Mouse (Mus musculus): Measurements from ENCODE around the gene Prkcb. TPM values are rescaled to one million over a fixed set of nuclear protein-coding genes. Genes with fewer than 3 reads are reported as not detected.
A peak's percentile ranks its signal among the peaks of the same experiment; 100 is the strongest.

Gene Prkcb
- polyA plus RNA-seq, 1 experiment from 2014 or later: 32.5 TPM

DNA sequence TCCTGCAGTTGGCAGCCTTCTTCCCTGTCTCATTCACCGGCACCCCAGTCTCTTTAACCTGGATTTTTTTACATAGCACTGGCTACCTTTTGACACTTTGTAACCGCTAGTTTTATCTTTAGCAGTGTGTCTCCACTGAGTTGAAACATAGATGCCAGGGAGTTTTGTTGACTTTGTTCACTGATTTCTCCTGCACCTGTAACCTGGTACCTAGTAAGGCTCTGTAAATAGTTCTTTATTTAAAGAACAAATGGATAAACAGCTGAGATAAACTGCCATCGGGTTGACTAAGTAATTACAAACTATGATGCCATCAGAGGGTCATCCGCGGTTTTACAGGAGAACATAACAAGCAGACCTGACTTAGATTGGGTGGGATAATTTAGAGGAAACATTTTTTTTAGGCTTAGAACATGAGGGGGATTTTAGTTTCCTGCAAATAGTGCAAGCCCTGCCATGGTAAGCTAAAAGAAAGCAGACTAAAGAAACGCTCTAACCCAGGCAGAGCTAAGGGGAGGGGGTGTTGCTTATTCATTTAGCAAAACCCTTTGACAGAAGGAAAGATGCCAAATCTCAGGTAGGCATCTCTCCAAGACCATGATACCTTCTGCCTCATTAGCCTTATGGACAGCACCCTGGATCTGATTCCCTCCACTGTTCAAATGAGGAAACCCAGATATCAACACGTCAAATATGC lies 291.1 kb downstream of the Prkcb start:
- 89% methylated on average over 7 of the region's 7 CpGs for WGBS
- no peak overlapping the region for H3K9ac ChIP-seq
- no peaks in the 10 kb centered on the region for H3K9me3 ChIP-seq (replicated peaks)
- H3K27ac ChIP-seq: no peak overlapping the region
- ATAC-seq (ENCODE audit: low FRiP score): no peak
- H3K4me3 ChIP-seq: no peak overlapping the region
- no peaks in the 10 kb centered on the region for H3K27me3 ChIP-seq
- H3K4me2 ChIP-seq (replicated peaks): no peak overlapping the region
- no peaks in the 10 kb centered on the region for H3K4me1 ChIP-seq
- no peaks in the 10 kb centered on the region for H3K36me3 ChIP-seq

- ATAC-seq (ENCODE audit: low FRiP score): no peak
- Histone ChIP-seq H3K27ac (no peak overlapping the region), H3K9ac (no peak overlapping the region), H3K4me2 (replicated peaks) (no peak overlapping the region), H3K36me3 (no peaks in the 10 kb centered on the region), H3K9me3 (replicated peaks) (no peaks in the 10 kb centered on the region), H3K27me3 (no peaks in the 10 kb centered on the region), H3K4me3 (no peak overlapping the region), H3K4me1 (no peaks in the 10 kb centered on the region)
- WGBS: 100% methylated on average over 1 of the region's 1 CpGs
Measured at GRCm38 (mm10) chr7:122580158-122580475, 291.6 kb downstream of the Prkcb start.

- no peak for ATAC-seq (ENCODE audit: low FRiP score)
- Histone ChIP-seq H3K4me3 (no peak overlapping the region), H3K27ac (no peak overlapping the region), H3K4me1 (no peaks in the 10 kb centered on the region), H3K36me3 (no peaks in the 10 kb centered on the region), H3K27me3 (no peaks in the 10 kb centered on the region), H3K9me3 (replicated peaks) (no peaks in the 10 kb centered on the region), H3K9ac (no peak overlapping the region), H3K4me2 (replicated peaks) (no peak overlapping the region)
- WGBS: 85% methylated on average over 14 of the region's 14 CpGs
Measured at GRCm38 (mm10) chr7:122584421-122585151, 296.0 kb downstream of the Prkcb start.

GRCm38 (mm10) chr7:122595897-122596296 lies 307.3 kb downstream of the Prkcb start:
- H3K9me3 ChIP-seq (replicated peaks): no peaks in the 10 kb centered on the region
- no peak overlapping the region for H3K4me3 ChIP-seq
- no peak overlapping the region for H3K27ac ChIP-seq
- no peak for ATAC-seq (ENCODE audit: low FRiP score)
- no peaks in the 10 kb centered on the region for H3K27me3 ChIP-seq
- no peak overlapping the region for H3K4me2 ChIP-seq (replicated peaks)
- no peaks in the 10 kb centered on the region for H3K36me3 ChIP-seq
- 84% methylated on average over 10 of the region's 10 CpGs for WGBS
- no peak overlapping the region for H3K9ac ChIP-seq
- H3K4me1 ChIP-seq: peaks cover 9% of the 10 kb centered on the region

DNA sequence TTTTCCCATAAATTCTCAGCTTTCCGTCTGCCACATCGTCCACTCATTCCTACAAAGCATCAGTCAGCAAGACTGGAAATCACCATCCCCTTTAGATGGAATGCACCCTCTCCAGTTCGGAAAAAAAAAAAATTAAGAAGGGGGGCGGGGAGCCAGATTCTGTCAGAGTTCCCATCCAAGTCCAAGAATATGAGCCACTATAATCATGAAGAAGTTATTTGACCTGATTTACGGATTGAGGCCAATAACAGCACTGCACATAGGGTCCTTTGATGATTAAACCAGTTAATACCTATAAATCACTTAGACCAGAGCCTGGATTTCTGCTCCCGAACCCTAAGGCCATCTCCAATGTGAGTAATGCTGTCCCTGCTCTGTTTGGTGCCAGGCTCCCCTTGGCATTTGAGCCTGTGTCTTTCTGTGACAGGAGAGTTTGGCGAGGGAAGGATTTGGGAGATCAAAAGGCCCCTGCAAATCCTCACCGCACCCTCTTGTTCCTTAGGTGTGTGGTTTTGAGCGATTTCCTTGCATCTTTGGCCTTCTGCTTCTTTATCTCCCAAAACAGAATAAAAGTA lies 308.1 kb downstream of the Prkcb start:
- no peak overlapping the region for H3K9ac ChIP-seq
- no peak overlapping the region for H3K4me3 ChIP-seq
- no peaks in the 10 kb centered on the region for H3K36me3 ChIP-seq
- H3K27ac ChIP-seq: no peak overlapping the region
- no peak overlapping the region for H3K4me2 ChIP-seq (replicated peaks)
- peaks cover 13% of the 10 kb centered on the region for H3K4me1 ChIP-seq
- 84% methylated on average over 9 of the region's 9 CpGs for WGBS
- H3K27me3 ChIP-seq: no peaks in the 10 kb centered on the region
- no peak for ATAC-seq (ENCODE audit: low FRiP score)
- no peaks in the 10 kb centered on the region for H3K9me3 ChIP-seq (replicated peaks)

DNA sequence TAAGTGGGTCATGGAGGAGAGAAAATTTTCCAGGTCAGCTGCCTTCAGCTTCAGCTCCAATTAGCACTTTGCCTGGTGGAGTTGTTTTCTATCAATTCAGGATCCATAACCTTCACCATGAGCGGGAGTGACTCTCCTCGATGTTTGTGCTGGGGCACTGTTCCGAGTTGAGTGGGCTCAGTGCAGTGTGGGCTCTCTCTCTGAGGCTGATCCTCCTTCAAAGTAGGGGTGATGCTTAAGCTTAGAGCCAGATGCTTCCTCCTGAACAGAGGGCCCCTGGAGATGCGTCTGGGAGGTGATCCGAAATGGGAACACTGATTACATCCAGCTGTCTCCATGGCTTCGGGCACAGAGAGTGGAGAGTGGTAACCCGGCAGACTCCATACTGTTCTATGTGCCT lies 308.8 kb downstream of the Prkcb start:
- Histone ChIP-seq H3K9ac (no peak overlapping the region), H3K9me3 (replicated peaks) (no peaks in the 10 kb centered on the region), H3K27ac (no peak overlapping the region), H3K27me3 (no peaks in the 10 kb centered on the region), H3K36me3 (no peaks in the 10 kb centered on the region), H3K4me2 (replicated peaks) (no peak overlapping the region), H3K4me3 (no peak overlapping the region), H3K4me1 (peaks cover 13% of the 10 kb centered on the region)
- ATAC-seq (ENCODE audit: low FRiP score): no peak
- WGBS: 67% methylated on average over 7 of the region's 7 CpGs

DNA sequence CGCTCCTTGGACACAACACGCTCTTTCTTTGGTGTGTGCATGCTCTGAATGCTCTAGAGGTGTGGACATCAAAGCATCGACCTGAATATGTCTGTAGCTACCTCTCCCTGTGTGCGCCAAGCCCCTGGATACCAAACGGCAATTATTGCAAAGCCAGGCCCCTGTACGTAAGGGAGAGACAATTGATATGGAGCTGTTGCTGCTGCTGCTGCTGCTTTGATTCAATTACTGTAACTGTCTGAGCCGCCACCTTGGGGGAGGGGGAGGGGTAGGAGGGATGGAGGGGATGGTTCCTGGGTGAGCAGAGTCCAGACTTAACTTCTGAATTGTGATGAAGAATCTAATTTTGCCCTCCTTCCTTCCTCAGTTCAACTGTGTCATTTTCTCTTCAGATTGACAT lies 312.3 kb downstream of the Prkcb start:
- H3K9me3 ChIP-seq (replicated peaks): no peaks in the 10 kb centered on the region
- H3K27ac ChIP-seq: 0 out of 2 replicates have a peak overlapping the region, but pooled peaks have one; percentile 30
- ATAC-seq (ENCODE audit: low FRiP score): no peak
- peaks cover 11% of the 10 kb centered on the region for H3K4me1 ChIP-seq
- no peak overlapping the region for H3K4me2 ChIP-seq (replicated peaks)
- H3K27me3 ChIP-seq: no peaks in the 10 kb centered on the region
- 58% methylated on average over 7 of the region's 7 CpGs for WGBS
- no peaks in the 10 kb centered on the region for H3K36me3 ChIP-seq
- no peak overlapping the region for H3K9ac ChIP-seq
- no peak overlapping the region for H3K4me3 ChIP-seq

DNA sequence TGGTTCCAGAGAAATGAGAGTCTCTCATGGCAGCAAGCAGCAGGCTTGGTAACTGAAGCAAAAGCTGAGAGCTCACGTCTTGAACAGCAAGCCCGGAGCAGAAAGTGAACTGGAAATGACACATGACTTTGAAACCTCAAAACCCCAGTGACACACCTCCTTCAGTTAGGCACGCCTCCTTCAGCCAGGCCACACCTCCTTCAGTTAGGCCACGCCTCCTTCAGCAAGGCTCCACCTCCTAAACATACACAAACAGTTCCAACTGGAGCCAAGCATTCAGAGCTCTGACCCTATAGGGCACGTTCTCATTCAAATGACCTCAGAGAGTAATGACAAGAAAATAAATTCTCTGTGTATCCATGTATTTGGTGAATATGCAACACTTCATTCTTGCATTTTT lies 316.5 kb downstream of the Prkcb start:
- no peak overlapping the region for H3K27ac ChIP-seq
- 81% methylated on average over 5 of the region's 5 CpGs for WGBS
- peaks cover 9% of the 10 kb centered on the region; the same call in 1 of the 2 replicates for H3K4me1 ChIP-seq
- H3K36me3 ChIP-seq: no peaks in the 10 kb centered on the region
- no peak for ATAC-seq (ENCODE audit: low FRiP score)
- no peak overlapping the region for H3K9ac ChIP-seq
- no peaks in the 10 kb centered on the region for H3K9me3 ChIP-seq (replicated peaks)
- H3K4me3 ChIP-seq: no peak overlapping the region
- H3K4me2 ChIP-seq (replicated peaks): no peak overlapping the region
- H3K27me3 ChIP-seq: no peaks in the 10 kb centered on the region; the same call in 1 of the 2 replicates

DNA sequence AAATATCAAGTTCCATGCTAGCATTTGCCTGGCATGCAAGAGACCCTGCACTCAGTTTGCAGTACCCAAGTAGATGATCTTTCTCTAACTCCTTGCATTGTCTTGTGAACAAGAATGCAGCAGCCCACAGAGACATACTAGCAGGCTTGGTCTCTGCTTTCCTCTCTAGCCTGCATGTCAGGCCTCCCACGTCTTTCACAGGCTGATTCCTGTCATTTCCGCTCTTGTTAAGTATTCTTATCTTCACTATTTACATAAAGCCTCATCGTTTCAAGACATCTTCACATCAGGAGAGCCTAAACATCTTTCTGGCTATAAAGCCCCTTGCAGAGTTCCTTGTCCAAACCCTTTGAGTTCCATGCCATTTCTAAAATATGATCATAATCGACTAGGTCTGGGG lies 320.9 kb downstream of the Prkcb start:
- Histone ChIP-seq H3K4me3 (no peak overlapping the region), H3K4me2 (replicated peaks) (no peak overlapping the region), H3K36me3 (no peaks in the 10 kb centered on the region), H3K9ac (no peak overlapping the region), H3K27me3 (no peaks in the 10 kb centered on the region; the same call in 1 of the 2 replicates), H3K4me1 (no peaks in the 10 kb centered on the region), H3K27ac (no peak overlapping the region), H3K9me3 (replicated peaks) (no peaks in the 10 kb centered on the region)
- 82% methylated on average over 4 of the region's 4 CpGs for WGBS
- ATAC-seq (ENCODE audit: low FRiP score): no peak

GRCm38 (mm10) chr7:122610161-122610560 lies 321.6 kb downstream of the Prkcb start:
- 87% methylated on average over 7 of the region's 7 CpGs for WGBS
- ATAC-seq (ENCODE audit: low FRiP score): no peak
- Histone ChIP-seq H3K27ac (no peak overlapping the region), H3K9ac (no peak overlapping the region), H3K4me3 (no peak overlapping the region), H3K4me1 (no peaks in the 10 kb centered on the region), H3K9me3 (replicated peaks) (no peaks in the 10 kb centered on the region), H3K36me3 (no peaks in the 10 kb centered on the region), H3K4me2 (replicated peaks) (no peak overlapping the region), H3K27me3 (no peaks in the 10 kb centered on the region; the same call in 1 of the 2 replicates)

DNA sequence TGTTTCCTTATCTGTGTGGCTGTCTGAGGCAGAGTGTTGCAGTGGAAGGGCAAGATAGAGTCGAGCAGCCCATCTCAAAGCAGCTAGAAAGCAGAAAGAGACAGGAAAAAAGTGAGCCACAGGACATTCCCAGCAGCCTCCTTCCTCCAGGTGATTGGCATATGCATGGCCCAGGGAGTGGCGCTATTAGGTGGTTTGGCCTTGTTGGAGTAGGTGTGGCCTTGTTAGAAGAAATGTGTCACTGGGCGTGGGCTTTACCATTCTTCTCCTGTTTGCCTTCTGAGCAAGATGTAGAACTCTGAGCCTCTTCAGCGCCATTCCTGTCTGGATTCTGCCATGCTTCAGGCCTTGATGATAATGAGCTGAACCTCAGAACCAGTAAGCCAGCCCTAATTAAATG lies 325.3 kb downstream of the Prkcb start:
- Histone ChIP-seq H3K9ac (no peak overlapping the region), H3K36me3 (no peaks in the 10 kb centered on the region), H3K4me2 (replicated peaks) (no peak overlapping the region), H3K4me3 (no peak overlapping the region), H3K9me3 (replicated peaks) (no peaks in the 10 kb centered on the region), H3K27ac (no peak overlapping the region), H3K27me3 (no peaks in the 10 kb centered on the region), H3K4me1 (no peaks in the 10 kb centered on the region)
- WGBS: 87% methylated on average over 4 of the region's 4 CpGs
- ATAC-seq (ENCODE audit: low FRiP score): no peak

DNA sequence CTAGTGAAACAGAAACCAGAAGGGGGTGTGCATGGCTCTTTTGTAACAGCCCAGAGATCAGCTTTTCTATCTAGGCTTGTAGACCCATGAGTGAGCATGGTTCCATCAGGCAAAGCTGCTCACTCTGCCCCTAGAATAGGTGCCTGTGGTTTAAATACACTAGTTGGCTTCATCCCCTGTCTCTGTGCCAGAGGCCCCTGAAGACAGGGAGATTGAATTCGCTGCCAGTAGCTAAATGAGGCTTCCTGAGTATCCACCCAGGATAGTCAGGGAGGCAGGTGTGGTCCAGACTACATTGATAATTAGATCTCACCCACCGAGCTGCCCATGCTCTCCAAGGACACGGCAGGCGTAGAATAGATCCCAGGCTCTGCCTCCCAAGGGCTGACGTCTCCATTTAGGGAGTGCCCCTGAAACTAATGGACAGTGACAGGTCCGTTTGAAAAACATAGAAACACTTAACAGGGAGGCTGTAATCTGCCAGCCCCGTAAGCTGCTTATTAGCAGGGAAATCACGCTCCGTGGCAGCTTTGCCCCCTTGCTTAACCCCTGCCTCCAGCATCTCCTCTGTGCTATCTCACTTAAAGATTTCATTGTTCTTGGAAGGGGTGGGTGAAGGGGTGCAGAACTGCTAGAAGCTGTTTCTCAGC lies 333.7 kb downstream of the Prkcb start:
- H3K9ac ChIP-seq: no peak overlapping the region
- H3K4me1 ChIP-seq: peaks cover 14% of the 10 kb centered on the region
- no peaks in the 10 kb centered on the region for H3K9me3 ChIP-seq (replicated peaks)
- H3K27me3 ChIP-seq: no peaks in the 10 kb centered on the region
- peak; percentile 90 for ATAC-seq (ENCODE audit: low FRiP score)
- H3K4me3 ChIP-seq: no peak overlapping the region
- WGBS: 35% methylated on average over 9 of the region's 9 CpGs
- H3K4me2 ChIP-seq (replicated peaks): no peak overlapping the region
- H3K27ac ChIP-seq: peak overlapping the region; percentile 73
- H3K36me3 ChIP-seq: no peaks in the 10 kb centered on the region

Data from hindbrain, embryonic 12.5 days (tissue).